Mouse (Mus musculus): ENCODE measurements around the gene Amn. TPM values are rescaled to one million over a fixed set of nuclear protein-coding genes. Genes with fewer than 3 reads are reported as not detected.

Amn gene
- total and polyA plus RNA-seq, 3 experiments = 0.16 TPM; not detected in 2

- Histone ChIP-seq H3K36me3 (replicated peaks) (no peaks in the 10 kb centered on the region), H3K9me3 (replicated peaks) (no peaks in the 10 kb centered on the region), H3K4me3 (ENCODE audit: low read depth, low read length) (no peak overlapping the region), H3K27me3 (ENCODE audit: insufficient read depth, low read length) (peaks cover 21% of the 10 kb centered on the region), H3K4me1 (ENCODE audit: insufficient read depth, low read depth, low read length) (no peaks in the 10 kb centered on the region)
- DNase-seq (ENCODE audit: low spot score) = no peak
- no peak; the same call in 1 of the 2 replicates for TF ChIP-seq POLR2AphosphoS5 (IDR thresholded peaks at IDR 0.05; ENCODE audit: insufficient replicate concordance, low read depth, low read length)
- no peak for TF ChIP-seq GATA1 (IDR thresholded peaks at IDR 0.05; ENCODE audit: borderline replicate concordance, low read length)
- TF ChIP-seq TAL1 (conservative IDR thresholded peaks at IDR 0.05; ENCODE audit: low read depth, low read length) = no peak
- TF ChIP-seq CTCF (IDR thresholded peaks at IDR 0.05; ENCODE audit: low read depth, low read length) = no peak
- TF ChIP-seq GATA2 (IDR thresholded peaks at IDR 0.05; ENCODE audit: borderline replicate concordance, low read depth, low read length) = no peak
- ATAC-seq (ENCODE audit: extremely low read depth, insufficient number of reproducible peaks, low FRiP score, poor library complexity, severe bottlenecking) = no peak
Measured at GRCm38 (mm10) chr12:111317694-111318093, 46.8 kb downstream of the Amn start.

- no peak for TF ChIP-seq GATA2 (IDR thresholded peaks at IDR 0.05; ENCODE audit: borderline replicate concordance, low read depth, low read length)
- TF ChIP-seq TAL1 (conservative IDR thresholded peaks at IDR 0.05; ENCODE audit: low read depth, low read length) = no peak
- H3K4me3 ChIP-seq (ENCODE audit: low read depth, low read length) = no peak overlapping the region
- no peaks in the 10 kb centered on the region for H3K4me1 ChIP-seq (ENCODE audit: insufficient read depth, low read depth, low read length)
- H3K9me3 ChIP-seq (replicated peaks) = no peaks in the 10 kb centered on the region
- no peaks in the 10 kb centered on the region for H3K36me3 ChIP-seq (replicated peaks)
- DNase-seq (ENCODE audit: low spot score) (no peak), ATAC-seq (ENCODE audit: extremely low read depth, insufficient number of reproducible peaks, low FRiP score, poor library complexity, severe bottlenecking) (no peak)
- H3K27me3 ChIP-seq (ENCODE audit: insufficient read depth, low read length) = peaks cover 22% of the 10 kb centered on the region; the same call in 1 of the 2 replicates
Measured at GRCm38 (mm10) chr12:111320549-111320948, 49.7 kb downstream of the Amn start.

GRCm38 (mm10) chr12:111321832-111322231 is 50.9 kb downstream of the Amn start:
- ATAC-seq (ENCODE audit: extremely low read depth, insufficient number of reproducible peaks, low FRiP score, poor library complexity, severe bottlenecking) = no peak
- no peak for DNase-seq (ENCODE audit: low spot score)
- TF ChIP-seq CTCF (IDR thresholded peaks at IDR 0.05; ENCODE audit: low read depth, low read length) (no peak), GATA1 (IDR thresholded peaks at IDR 0.05; ENCODE audit: borderline replicate concordance, low read length) (no peak), TAL1 (conservative IDR thresholded peaks at IDR 0.05; ENCODE audit: low read depth, low read length) (no peak), GATA2 (IDR thresholded peaks at IDR 0.05; ENCODE audit: borderline replicate concordance, low read depth, low read length) (no peak), POLR2AphosphoS5 (IDR thresholded peaks at IDR 0.05; ENCODE audit: insufficient replicate concordance, low read depth, low read length) (no peak)
- H3K4me3 ChIP-seq (ENCODE audit: low read depth, low read length) = no peak overlapping the region
- no peaks in the 10 kb centered on the region for H3K36me3 ChIP-seq (replicated peaks)
- peaks cover 22% of the 10 kb centered on the region; the same call in 1 of the 2 replicates for H3K27me3 ChIP-seq (ENCODE audit: insufficient read depth, low read length)
- H3K4me1 ChIP-seq (ENCODE audit: insufficient read depth, low read depth, low read length) = no peaks in the 10 kb centered on the region
- no peaks in the 10 kb centered on the region for H3K9me3 ChIP-seq (replicated peaks)

- H3K4me3 ChIP-seq (ENCODE audit: low read depth, low read length) = no peak overlapping the region
- H3K9me3 ChIP-seq (replicated peaks) = no peaks in the 10 kb centered on the region
- TF ChIP-seq GATA1 (IDR thresholded peaks at IDR 0.05; ENCODE audit: borderline replicate concordance, low read length) (no peak), TAL1 (conservative IDR thresholded peaks at IDR 0.05; ENCODE audit: low read depth, low read length) (no peak), POLR2AphosphoS5 (IDR thresholded peaks at IDR 0.05; ENCODE audit: insufficient replicate concordance, low read depth, low read length) (no peak), GATA2 (IDR thresholded peaks at IDR 0.05; ENCODE audit: borderline replicate concordance, low read depth, low read length) (no peak), CTCF (IDR thresholded peaks at IDR 0.05; ENCODE audit: low read depth, low read length) (no peak)
- peaks cover 25% of the 10 kb centered on the region for H3K27me3 ChIP-seq (ENCODE audit: insufficient read depth, low read length)
- DNase-seq (ENCODE audit: low spot score) = no peak
- H3K36me3 ChIP-seq (replicated peaks) = no peaks in the 10 kb centered on the region
- no peaks in the 10 kb centered on the region for H3K4me1 ChIP-seq (ENCODE audit: insufficient read depth, low read depth, low read length)
- no peak for ATAC-seq (ENCODE audit: extremely low read depth, insufficient number of reproducible peaks, low FRiP score, poor library complexity, severe bottlenecking)
Measured at GRCm38 (mm10) chr12:111323423-111323822, 52.5 kb downstream of the Amn start.

- DNase-seq (ENCODE audit: low spot score) (no peak), ATAC-seq (ENCODE audit: extremely low read depth, insufficient number of reproducible peaks, low FRiP score, poor library complexity, severe bottlenecking) (no peak)
- Histone ChIP-seq H3K9me3 (replicated peaks) (no peaks in the 10 kb centered on the region), H3K4me1 (ENCODE audit: insufficient read depth, low read depth, low read length) (no peaks in the 10 kb centered on the region), H3K36me3 (replicated peaks) (no peaks in the 10 kb centered on the region), H3K27me3 (ENCODE audit: insufficient read depth, low read length) (peaks cover 25% of the 10 kb centered on the region), H3K4me3 (ENCODE audit: low read depth, low read length) (no peak overlapping the region)
- no peak for TF ChIP-seq CTCF (IDR thresholded peaks at IDR 0.05; ENCODE audit: low read depth, low read length)
- TF ChIP-seq POLR2AphosphoS5 (IDR thresholded peaks at IDR 0.05; ENCODE audit: insufficient replicate concordance, low read depth, low read length) = no peak
- no peak for TF ChIP-seq GATA2 (IDR thresholded peaks at IDR 0.05; ENCODE audit: borderline replicate concordance, low read depth, low read length)
- no peak for TF ChIP-seq GATA1 (IDR thresholded peaks at IDR 0.05; ENCODE audit: borderline replicate concordance, low read length)
- TF ChIP-seq TAL1 (conservative IDR thresholded peaks at IDR 0.05; ENCODE audit: low read depth, low read length) = no peak
Measured at GRCm38 (mm10) chr12:111324536-111324935, 53.6 kb downstream of the Amn start.

GRCm38 (mm10) chr12:111324949-111325348 is 54.1 kb downstream of the Amn start:
- no peaks in the 10 kb centered on the region for H3K9me3 ChIP-seq (replicated peaks)
- TF ChIP-seq TAL1 (conservative IDR thresholded peaks at IDR 0.05; ENCODE audit: low read depth, low read length) = no peak
- TF ChIP-seq POLR2AphosphoS5 (IDR thresholded peaks at IDR 0.05; ENCODE audit: insufficient replicate concordance, low read depth, low read length) = no peak
- TF ChIP-seq GATA1 (IDR thresholded peaks at IDR 0.05; ENCODE audit: borderline replicate concordance, low read length) = no peak
- no peak for TF ChIP-seq CTCF (IDR thresholded peaks at IDR 0.05; ENCODE audit: low read depth, low read length)
- TF ChIP-seq GATA2 (IDR thresholded peaks at IDR 0.05; ENCODE audit: borderline replicate concordance, low read depth, low read length) = no peak
- DNase-seq (ENCODE audit: low spot score) (no peak), ATAC-seq (ENCODE audit: extremely low read depth, insufficient number of reproducible peaks, low FRiP score, poor library complexity, severe bottlenecking) (no peak)
- no peaks in the 10 kb centered on the region for H3K36me3 ChIP-seq (replicated peaks)
- no peaks in the 10 kb centered on the region for H3K4me1 ChIP-seq (ENCODE audit: insufficient read depth, low read depth, low read length)
- no peak overlapping the region for H3K4me3 ChIP-seq (ENCODE audit: low read depth, low read length)
- peaks cover 28% of the 10 kb centered on the region for H3K27me3 ChIP-seq (ENCODE audit: insufficient read depth, low read length)
